Mouse (Mus musculus) kidney, adult 9 months (tissue): ENCODE results near the gene Tspan33.

ENCODE experiments used
- DNase-seq: peaks from one replicate; pipeline ENCODE4 v3.0.0; 2022

Tspan33 gene

DNA sequence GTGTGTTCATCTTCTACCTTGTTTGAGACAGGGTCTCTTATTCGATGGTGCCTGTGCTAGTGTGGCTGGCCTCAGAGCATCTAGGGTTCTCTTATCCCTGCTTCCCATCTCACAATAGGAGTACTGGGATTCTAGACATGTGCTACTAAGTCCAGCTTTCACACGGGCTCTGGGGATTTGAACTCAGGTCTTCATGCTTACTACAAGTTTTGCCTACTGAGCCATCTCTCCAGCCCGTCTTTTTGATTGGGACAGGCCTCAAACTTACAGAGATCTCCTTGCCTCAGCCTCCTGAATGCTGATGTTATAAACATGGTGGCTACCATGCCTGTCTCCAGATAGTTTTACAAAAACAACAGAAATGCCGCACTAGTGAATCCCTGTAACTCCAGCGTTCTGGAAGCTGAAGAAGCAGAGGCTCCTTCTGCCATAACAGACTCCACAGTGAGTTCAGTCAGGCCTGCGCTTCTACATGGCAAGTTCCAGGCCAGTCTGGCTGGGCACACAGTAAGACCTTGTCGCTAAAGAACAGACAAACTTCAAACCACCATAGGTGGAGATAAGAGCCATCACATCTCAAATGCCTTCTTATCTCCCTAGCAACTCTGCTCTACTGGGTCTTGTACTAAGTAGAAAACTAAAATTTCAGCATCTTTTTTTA, 5.2 kb downstream of the Tspan33 start:
- DNase-seq = no peak

- no peak for DNase-seq
Observed at GRCm38 (mm10) chr6:29701051-29701450, 7.0 kb downstream of the Tspan33 start.

GRCm38 (mm10) chr6:29702126-29702525, 8.1 kb downstream of the Tspan33 start:
- no peak for DNase-seq

- DNase-seq = no peak
Observed at GRCm38 (mm10) chr6:29704143-29704542, 10.1 kb downstream of the Tspan33 start.

GRCm38 (mm10) chr6:29707902-29708301, 13.9 kb downstream of the Tspan33 start:
- no peak for DNase-seq

GRCm38 (mm10) chr6:29711318-29711717, 17.3 kb downstream of the Tspan33 start:
- no peak for DNase-seq

DNA sequence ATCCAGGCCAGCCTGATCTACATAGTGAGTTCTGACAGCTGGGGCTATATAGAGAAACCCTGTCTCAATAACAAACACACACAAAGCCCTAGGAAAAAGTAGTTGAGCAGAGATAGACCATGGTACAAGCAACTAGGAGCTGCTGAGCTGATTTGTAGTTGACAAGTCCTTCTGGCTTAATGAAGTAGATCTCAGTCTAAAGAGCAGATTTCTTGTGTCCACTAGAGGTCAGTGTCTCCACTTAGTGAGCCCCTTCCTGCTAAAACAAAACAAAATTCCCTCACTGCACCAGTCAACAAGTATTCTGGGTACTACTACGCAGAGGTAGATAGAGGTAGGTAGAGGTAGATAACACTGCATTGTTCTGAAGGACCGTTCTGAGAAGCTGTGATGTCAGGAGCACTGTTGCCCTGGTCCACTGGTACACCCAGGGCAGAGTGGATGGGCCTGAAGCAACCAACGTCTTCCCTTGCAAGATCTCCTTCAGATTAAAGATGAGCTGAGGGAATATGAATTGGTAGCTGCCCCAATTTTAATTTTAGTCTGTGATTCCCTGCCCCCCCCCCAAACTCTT, 18.1 kb downstream of the Tspan33 start:
- DNase-seq = peak; percentile 83

GRCm38 (mm10) chr6:29716624-29717365, 22.8 kb downstream of the Tspan33 start:
- DNase-seq = no peak

DNA sequence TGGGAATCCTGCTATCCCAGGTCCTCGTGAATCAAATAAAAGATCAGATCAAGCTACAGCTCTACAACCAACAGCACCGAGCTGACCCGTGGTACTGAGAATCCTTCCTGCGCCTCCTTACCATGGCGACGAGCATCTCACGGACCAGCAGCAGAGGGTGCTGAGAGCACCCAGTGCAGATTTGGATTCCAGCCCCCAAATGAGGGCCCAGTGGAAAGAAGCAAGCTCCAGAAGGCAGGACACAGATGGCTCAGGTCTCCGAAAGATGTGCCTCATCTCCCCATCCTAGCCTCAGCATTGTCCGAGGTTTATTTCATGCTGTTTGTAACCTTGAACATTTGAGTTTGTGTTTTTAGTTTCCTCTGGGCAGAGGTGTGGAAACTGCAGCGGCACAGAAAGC, 23.5 kb downstream of the Tspan33 start:
- DNase-seq = no peak

DNA sequence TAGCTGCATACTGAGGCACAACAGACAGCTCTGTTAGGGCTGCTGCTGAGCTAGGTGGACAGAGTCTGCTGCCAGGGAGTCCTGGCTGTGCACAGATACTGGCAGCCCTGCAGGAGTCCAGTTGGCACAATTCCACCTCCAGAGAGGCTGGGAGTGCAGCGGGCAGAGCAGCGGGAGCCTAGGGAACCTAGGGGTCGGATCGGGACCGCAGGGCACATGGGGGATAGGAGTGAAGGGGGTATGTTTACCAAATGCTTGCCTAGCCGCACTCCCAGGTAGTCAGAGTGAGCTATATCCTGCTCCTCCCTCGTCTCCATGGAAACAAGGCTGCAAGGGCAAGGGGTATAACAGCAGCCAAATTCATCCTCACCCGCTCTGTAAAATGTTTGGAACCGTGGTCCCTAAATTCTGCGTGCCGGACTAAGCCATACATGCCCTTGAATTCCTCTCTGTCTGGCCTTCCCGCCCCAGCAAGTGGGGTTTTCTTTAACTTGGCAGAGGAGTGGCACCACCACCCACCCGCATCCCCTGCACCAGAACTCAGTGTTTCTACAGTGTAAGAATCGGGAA, 24.0 kb downstream of the Tspan33 start:
- peak; percentile 39 for DNase-seq

DNA sequence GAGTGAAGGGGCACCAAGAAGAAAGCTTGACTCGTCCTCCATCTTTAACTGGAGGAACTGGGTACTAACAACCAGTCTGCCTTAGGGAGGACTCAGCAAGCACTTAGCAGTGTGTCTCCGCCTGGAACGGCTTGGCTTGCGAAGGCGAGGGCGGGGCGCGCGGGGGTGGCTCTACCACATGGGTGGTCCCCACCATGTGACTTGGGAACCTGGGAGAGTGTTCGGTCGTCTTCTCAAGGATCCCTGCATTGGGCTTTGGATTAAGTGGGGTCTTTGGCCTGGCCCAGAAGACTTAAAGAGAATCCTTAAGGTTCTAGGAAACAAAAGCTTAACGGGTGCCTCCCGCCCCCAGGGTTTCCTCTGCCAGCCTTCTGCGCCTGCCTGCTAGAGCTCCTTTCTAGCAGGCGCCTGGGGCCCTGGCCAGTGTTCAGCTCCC, 24.9 kb downstream of the Tspan33 start:
- DNase-seq = no peak

DNA sequence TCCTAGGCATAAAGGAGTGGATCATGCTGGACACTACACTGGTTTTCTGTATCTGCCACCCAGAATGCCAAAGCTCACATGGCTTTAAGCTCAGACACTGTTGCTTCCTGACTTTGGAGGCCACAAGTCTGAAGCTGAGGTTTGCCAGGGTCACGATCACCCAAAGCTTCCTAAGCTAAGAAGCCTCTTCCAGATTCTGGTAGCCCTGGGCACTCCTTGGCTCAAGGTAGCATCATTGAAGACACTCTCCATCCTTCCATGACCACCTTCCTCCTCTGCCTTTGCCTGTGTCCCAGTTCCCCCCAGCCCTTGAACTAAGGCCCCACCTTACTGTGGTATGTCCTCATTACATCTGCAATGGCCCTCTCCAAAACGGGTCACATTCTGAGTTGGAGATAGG, 27.9 kb downstream of the Tspan33 start:
- no peak for DNase-seq

- DNase-seq = no peak
Observed at GRCm38 (mm10) chr6:29726576-29727200, 32.7 kb downstream of the Tspan33 start.

GRCm38 (mm10) chr6:29728035-29728434, 34.0 kb downstream of the Tspan33 start:
- no peak for DNase-seq

GRCm38 (mm10) chr6:29729491-29729890, 35.5 kb downstream of the Tspan33 start:
- DNase-seq = no peak

DNA sequence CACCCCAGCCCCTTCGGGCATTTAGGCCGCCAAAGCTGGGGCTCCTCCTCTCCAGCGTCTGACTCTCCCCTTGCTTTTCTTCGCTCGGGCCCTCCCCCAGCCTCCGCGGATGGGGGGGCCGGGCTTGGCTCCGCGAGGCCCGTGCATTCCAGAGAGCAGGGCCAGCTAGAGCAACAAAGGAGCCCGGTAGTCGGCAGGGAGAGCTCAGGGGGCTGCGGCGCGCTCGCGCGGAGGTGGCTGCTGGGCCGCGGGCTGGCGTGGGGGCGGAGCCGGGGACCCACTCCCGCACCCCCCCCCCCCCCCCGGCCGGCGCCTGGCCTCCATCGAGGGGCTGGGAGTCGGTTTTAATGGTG, 41.3 kb downstream of the Tspan33 start, which contains the start of gene Smo:
Gene Smo (plus strand): TSS at position 168 of the 353 bp plus-strand sequence.
- DNase-seq = peak; percentile 74

DNA sequence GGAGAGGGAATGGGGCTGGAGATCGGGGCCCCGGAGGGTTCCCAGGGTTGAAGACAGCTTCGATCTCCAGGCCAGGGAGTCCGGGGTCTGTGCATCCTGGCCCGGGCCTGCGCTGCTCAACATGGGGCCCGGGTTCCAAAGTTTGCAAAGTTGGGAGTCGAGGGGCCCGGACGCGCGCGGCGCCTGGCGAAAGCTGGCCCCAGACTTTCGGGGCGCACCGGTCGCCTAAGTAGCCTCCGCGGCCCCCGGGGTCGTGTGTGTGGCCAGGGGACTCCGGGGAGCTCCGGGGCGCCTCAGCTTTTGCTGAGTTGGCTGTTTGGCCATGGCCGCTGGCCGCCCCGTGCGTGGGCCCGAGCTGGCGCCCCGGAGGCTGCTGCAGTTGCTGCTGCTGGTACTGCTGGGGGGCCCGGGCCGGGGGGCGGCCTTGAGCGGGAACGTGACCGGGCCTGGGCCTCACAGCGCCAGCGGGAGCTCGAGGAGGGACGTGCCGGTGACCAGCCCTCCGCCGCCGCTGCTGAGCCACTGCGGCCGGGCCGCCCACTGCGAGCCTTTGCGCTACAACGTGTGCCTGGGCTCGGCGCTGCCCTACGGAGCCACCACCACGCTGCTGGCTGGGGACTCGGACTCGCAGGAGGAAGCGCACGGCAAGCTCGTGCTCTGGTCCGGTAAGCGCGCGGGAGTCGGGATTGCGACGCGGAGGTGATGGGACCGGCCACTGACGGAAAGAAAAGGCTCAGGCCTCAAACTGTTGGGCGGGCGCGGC, 41.8 kb downstream of the Tspan33 start:
- DNase-seq = peak; percentile 47

DNA sequence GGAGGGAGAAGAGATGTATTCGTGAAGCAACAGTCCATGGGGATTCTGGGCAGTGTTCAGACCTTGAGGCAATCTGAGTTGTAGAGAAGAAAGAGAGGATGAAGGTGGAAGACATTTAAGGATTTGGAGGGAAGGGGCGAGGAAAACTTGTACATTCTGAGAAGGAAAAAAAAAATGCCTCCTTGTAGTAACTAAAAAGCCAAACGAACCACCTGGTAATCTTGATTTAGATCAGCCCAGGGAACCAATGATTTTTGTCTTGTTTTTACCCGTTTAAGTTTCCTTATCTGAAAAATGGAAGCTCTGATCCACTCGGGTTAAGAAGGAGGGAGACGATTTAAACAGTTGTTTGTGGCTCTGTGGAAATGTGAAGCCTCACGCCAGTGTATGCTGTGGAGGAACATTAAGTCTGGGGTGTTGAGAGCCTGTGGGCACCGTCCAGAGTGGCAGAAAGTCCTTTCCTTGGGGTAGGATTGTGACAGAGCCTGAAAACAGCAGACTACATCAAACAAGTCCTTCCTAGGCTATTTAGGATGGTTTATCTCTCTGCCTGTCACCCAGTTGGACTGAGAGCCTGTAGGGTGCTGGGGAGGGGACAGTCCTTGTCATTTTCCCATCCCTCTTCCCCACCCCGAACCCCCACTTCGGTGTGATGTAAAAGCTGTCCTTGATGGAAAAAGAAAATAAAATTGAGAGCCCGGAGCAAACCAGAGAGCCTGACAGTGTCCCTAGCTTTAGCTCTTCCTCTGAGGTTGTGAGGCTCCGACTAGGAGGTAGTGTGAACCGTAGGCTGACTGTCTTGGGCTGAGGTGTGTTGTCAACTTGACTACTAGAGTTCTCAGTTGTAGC, 42.8 kb downstream of the Tspan33 start:
- no peak for DNase-seq

- no peak for DNase-seq
Observed at GRCm38 (mm10) chr6:29751466-29752152, 57.6 kb downstream of the Tspan33 start.

DNA sequence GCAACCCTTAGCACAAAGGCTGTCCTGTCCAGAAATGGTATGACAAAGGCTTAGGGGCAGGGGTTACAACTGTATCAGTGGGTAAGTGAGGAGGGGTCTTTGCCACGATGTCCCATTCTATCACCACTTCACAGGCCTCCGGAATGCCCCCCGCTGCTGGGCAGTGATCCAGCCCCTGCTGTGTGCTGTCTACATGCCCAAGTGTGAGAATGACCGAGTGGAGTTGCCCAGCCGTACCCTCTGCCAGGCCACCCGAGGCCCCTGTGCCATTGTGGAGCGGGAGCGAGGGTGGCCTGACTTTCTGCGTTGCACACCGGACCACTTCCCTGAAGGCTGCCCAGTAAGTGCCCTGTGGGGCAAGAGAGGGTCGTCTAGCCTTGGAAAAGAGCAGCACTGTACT, 59.3 kb downstream of the Tspan33 start:
- DNase-seq = no peak

GRCm38 (mm10) chr6:29756001-29756400, 62.0 kb downstream of the Tspan33 start:
- no peak for DNase-seq
